Mouse (Mus musculus): ENCODE measurements around the gene Slc25a21.

The Slc25a21 gene

GRCm38 (mm10) chr12:56718707-56719051 lies 478.6 kb downstream of the Slc25a21 start:
- no peak for DNase-seq

DNA sequence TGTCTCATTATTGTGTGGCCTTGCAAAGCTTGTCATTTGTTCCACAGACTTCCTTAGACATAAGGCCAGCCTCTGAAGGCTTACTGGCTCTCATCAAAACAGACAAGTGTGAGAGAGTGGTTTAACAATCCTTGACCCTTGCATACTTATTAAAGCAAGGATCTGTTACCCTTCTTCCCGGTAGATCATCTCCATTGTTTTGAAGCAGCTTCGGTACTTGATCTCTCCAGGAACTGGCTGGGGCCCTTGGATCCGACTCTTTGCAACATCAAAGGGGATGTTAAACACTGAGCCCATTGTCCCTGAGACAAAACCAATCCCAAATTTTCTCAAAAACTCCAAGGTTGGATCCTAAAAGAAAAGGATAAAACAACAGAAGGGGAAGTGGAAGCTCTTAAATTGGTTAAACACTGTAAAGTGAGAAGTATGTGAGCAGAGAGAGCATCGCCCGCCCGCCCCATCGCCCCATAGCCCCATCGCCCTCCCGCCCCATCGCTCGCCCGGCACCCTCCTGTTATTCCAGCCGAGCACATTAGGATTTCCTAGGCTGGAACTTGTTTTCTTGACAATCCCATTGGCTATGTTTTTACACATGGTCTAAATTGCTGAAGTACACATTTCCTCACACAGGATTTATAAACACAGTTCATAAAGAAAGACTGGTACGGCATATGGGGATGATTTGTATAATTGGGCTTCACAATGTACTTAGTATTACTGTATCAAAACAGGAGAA lies 479.1 kb downstream of the Slc25a21 start:
- no peak for DNase-seq

GRCm38 (mm10) chr12:56701004-56701403 lies 496.3 kb downstream of the Slc25a21 start:
- DNase-seq = no peak

DNA sequence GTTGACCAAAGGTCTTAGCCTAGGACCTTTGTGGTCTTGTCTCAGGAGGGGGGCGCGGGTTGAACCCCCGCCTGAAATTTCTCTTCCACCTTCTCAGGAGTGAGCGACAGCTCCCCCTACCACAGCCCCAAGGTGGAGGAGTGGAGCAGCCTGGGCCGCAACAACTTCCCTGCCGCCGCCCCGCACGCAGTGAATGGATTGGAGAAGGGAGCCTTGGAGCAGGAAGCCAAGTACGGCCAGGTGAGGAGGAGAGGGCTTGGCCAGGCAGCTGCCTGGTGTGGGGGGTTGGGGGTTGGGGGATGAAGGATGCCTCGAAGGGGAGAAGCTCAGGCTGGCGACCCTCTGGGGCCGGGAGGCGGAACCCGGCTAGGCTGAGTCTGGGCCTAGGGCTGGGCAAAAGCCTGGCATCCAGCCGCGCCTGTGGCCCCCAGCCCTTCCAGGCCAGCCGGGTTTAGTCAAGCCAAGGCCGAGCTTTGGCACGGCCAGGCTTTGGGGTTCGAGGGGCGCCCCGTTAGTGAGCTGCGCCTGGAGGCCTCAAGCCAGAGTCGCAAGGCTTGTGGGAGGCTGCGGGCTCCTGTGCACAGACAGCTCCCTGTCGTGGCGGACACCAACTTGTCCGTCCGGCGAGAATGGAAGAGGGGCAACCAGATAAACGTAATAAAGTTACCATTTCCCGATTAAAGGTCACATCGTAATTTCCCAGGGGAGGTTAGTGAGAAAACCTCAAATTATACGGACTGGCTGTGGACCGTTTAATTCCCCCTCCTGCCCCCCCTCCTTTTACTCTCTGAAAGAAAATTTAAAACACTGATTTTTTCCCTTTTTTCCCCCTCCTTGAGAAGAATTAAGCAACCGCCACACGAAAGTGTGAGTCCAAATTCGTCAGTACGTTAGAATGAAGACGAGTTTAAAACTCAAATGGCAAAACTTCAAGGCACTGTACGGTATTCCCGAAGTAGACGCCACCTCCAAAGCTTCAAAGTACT lies 497.1 kb downstream of the Slc25a21 start:
- no peak for DNase-seq

GRCm38 (mm10) chr12:56699351-56699750 lies 497.9 kb downstream of the Slc25a21 start:
- no peak for DNase-seq

DNA sequence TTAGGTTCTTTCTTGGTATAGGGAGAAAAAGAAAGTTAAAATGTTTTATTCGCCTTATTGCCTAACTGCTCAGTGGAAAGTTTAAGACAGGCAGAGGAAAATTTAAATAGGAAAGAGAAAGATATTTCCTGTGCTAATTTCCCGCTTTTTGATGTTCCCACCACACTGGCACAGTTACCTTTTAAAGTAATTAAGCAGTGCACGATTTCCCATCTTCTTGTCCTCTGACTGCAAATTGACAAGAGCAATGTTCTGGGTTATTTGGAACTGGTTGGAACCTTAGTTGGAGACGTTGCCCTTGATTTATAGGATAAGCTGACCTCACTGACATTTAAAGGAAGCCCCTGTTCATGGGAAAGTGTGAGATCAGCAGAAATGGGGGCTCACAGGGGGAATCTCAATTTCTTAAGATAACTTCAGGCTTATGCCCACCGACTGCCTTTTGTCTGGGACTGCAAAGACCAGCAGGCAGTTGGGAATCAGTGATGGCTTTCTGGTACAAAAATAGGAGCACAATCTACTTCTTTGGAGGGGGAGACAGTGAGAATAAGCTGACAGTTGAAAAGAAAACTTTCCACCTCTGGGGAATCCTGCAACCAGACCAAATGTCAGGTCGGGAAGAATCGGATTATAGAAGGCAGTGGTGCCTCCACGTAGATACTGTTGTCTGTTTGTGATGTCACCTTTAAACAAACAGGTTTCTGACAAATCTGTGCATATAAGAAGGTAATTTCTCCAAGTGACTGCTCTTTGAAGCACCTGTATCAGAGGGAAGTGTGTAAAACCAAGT lies 498.9 kb downstream of the Slc25a21 start:
- DNase-seq = no peak

- no peak for DNase-seq
Measured at GRCm38 (mm10) chr12:56697785-56698184, 499.5 kb downstream of the Slc25a21 start.

DNA sequence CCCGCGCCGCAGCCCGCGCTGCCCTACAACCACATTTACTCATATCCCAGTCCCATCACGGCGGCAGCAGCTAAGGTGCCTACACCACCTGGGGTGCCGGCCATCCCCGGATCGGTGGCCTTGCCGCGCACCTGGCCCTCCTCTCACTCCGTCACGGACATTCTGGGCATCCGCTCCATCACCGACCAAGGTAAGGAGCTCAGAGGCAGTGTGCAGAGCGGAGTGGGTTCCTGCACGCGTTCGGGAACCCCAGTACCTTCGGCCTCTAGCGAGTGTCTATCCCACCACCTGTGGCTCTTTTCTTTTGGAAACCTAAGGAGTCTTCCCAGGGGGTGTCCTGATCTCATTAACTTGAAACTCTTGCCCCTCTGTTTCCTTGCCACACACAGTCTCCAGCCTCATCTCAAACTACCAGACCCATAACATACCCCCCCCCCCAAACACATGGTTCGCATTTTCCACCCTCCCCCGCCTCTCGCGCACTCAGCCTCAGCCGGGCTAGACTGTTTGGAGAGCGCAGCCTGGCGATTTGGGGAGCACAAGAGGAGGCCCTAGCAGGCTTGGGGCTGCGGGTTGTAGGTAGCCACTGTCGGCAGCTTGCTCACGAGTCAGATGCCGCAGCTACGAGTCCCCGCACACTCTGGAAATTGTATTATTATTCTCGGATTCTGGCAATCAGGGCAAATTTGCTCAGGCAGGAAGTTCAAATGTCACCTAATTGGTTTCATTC lies 500.1 kb downstream of the Slc25a21 start:
- DNase-seq = no peak

GRCm38 (mm10) chr12:56696174-56697010 lies 500.9 kb downstream of the Slc25a21 start:
- DNase-seq = no peak

GRCm38 (mm10) chr12:56695358-56696173 lies 501.7 kb downstream of the Slc25a21 start:
- peak; percentile 42 for DNase-seq

DNA sequence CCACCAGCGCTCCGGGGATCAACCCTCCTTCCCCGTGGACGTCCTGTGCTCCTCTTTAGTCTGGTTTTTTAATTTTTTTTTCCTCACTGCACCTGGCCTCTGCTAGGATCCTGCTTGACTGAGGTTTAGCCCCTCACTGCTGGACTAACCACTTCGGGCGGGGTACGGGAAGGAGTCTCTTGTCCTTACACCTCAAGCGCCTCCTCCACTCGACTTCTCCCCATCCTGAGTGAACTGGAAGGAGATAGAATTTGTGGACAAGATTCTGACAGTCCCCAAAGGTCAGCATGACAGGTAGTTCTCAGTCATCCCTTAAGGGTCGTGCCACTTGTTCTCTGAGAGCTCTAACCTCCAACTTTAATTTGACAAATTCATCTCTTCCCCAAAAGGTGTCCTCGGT lies 502.3 kb downstream of the Slc25a21 start:
- DNase-seq = no peak

- DNase-seq = no peak
Measured at GRCm38 (mm10) chr12:56694361-56694760, 502.9 kb downstream of the Slc25a21 start.

DNA sequence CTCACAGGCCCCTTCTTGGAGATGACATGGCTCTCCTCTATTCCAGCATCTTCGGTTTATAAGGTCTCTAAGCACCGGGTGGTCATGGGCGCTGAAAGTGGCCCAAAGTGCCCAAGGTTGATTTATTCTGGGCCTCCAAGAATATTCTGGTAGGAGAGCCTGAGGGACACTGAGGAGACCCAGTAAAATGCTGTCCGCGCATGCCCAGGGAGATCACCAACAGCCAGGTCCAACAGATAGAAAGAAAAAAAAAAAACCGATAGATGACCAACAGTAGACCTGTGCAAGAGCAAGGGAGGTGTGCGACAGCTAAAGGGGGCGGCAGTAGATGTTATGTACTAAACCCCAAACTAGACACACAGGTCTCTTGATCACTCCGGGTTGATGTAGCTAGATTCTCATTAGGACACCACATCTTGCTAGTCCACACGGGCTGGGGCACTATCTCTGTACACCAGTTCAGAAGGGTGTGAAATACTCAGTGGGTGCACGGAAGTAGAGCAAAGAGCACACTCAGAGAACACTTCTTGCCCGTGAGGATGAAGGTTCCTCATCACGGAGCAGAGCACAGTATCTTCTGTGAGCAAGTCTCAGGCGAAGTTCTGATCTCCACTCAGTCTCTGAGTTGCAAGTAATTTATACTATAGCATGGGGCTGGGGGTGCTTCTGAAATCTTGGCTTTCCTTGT lies 503.7 kb downstream of the Slc25a21 start:
- DNase-seq = no peak

GRCm38 (mm10) chr12:56692536-56692935 lies 504.7 kb downstream of the Slc25a21 start:
- DNase-seq = no peak

DNA sequence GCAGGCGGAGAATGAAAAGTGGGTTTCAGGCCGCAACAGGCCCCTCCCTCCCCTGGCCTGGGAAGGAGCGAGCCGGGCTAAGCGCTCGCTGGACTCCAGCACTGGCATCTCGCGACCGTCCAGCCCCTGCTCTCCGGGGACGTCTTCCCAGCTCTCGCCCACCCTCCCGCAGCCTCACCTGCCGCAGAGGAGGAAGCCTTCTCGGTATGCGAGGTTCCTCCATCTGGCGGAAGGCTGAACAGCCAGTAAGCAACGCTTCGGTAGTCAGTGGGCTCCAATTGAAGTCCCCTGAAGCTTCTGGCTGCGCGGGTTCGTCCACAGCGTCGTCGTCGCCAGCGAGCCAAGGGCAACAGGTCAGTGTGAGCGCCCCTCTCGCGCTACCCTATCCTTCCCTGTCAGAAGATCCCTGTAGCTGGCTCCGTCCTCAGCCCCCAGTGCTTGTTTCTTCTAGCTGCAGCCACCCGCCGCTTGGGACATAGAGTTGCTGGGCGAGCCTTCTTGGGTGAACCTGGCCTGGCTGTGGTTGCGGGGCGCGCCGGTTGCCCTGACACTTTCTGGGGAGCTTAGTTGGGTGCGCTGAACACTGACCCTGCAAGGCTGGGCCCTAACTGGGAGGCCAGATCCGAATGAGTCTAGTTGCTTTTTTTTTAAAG lies 505.7 kb downstream of the Slc25a21 start, which contains the start of gene Pax9:
Gene Pax9 (plus strand): TSS at position 341 of the 653 bp plus-strand sequence.
- DNase-seq = no peak

DNA sequence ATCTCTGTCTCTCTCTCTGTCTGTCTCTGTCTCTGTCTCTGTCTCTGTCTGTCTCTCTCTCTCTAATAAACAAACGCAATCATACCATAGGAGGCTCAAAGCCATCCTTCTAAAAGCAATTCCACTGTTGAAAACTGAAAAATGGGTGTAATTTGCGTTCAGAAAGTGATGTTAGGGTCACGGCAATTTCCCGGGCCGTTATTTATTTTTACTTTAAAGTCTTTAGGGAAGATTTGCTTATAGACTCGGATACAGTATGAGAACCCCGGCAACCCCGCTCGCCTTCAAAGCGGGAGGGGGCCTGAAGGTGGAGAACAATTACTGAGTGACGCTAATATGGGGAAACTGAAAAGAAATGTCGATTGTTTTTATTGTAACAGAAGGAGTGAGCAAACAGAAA lies 506.3 kb downstream of the Slc25a21 start:
- DNase-seq = no peak

GRCm38 (mm10) chr12:56690366-56690765 lies 506.9 kb downstream of the Slc25a21 start:
- DNase-seq = no peak

DNA sequence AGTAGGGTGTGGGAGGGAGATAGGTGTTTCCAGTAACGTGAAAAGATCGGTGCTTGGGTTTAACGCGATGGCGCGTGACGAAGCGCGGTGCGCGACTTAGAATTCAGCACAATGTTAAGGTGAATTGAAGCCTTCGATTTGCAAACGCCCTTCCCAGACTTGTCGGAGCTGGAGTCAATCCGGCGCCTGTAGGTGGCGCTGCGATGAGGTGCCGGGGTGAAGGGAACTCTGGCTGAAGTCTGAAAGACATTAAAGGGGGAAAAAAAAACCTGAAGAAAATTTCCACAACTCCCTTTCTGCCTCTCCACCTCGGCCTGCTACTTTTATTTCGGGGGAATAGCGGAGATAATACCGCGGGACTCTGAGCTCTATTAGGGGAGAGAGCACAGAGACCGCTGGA lies 507.5 kb downstream of the Slc25a21 start:
- peak; percentile 52 for DNase-seq

GRCm38 (mm10) chr12:56689331-56689730 lies 507.9 kb downstream of the Slc25a21 start:
- no peak for DNase-seq

Measured in thymus, postnatal 4 days (tissue).